Mouse (Mus musculus): ENCODE data around the gene Sh3pxd2a. TPM values are rescaled to one million over a fixed set of nuclear protein-coding genes. Genes with fewer than 3 reads are reported as not detected.
A peak's percentile ranks its signal among the peaks of the same experiment; 100 is the strongest.

Gene Sh3pxd2a
- polyA plus RNA-seq, 1 experiment, result 150 TPM

DNA sequence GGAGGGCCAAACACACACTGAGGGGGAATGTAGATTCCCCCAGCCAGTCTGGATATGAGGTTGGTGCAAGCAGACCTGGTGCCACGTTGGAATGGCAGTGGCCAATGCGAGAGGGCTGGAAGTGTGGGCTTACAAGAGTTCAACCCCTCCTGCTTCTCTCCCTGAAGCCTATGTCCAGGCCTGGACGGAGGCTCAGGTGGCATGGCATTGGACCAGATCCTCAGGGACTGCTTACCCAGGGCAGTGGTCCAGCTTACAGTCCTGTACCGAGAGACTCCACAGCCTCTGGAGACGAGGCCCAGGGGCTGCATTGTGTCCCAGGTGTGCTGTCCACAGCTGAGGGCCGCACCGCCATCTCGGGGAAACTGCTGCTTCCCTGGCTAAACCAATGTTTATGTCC is 218.7 kb downstream of the Sh3pxd2a start:
- Histone ChIP-seq H3K4me3 (ENCODE audit: insufficient read depth, low read length) (no peak overlapping the region), H3K4me1 (ENCODE audit: control insufficient read depth, insufficient read depth, low read length) (no peaks in the 10 kb centered on the region), H3K27ac (ENCODE audit: insufficient read depth, low read length) (no peak overlapping the region)
- TF ChIP-seq CTCF (IDR thresholded peaks at IDR 0.05; ENCODE audit: borderline replicate concordance, insufficient read depth, low read length), result no peak
- no peak for TF ChIP-seq POLR2A (IDR thresholded peaks at IDR 0.05; ENCODE audit: low read depth, low read length)

DNA sequence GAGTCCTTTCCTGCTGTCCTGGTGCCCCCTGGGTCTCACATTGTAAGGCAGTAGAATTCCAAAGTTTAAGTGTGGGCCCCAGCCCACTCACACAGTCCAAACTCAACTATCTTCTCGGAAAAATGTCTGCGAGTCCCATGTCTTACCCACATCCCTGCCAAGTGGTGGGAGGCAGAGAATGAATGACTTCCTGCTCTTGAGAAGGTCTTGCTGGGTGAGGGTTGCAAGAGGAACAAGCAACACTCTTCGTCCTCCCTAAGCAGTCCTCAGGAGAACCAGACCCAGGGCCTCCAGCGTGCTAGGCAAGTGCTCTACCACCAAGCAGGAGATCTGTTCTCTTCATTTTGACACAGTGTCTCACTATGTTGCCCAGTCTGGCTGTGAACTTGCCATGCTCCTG is 222.0 kb downstream of the Sh3pxd2a start:
- H3K4me3 ChIP-seq (ENCODE audit: insufficient read depth, low read length), result no peak overlapping the region
- H3K27ac ChIP-seq (ENCODE audit: insufficient read depth, low read length), result no peak overlapping the region
- no peaks in the 10 kb centered on the region for H3K4me1 ChIP-seq (ENCODE audit: control insufficient read depth, insufficient read depth, low read length)
- TF ChIP-seq CTCF (IDR thresholded peaks at IDR 0.05; ENCODE audit: borderline replicate concordance, insufficient read depth, low read length), result no peak
- TF ChIP-seq POLR2A (IDR thresholded peaks at IDR 0.05; ENCODE audit: low read depth, low read length), result no peak

DNA sequence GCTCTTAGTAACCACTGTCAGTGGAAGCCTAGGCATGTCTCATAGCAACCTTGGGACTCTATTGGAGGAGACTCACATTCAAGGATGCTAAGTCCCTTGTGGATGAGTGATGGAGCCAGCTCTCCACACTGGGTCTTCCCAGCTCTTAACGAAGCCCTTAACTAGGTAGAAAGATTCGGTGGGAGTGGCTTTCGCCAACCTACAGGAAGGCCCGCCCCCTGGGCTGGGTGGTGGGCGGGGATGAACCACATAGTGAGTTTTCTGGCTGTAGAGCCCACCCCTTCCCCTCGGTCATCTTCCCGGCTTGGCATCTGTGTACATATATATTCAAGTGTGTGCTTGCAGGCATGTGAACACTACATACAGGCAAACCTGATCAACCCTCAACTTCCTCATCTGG is 223.2 kb downstream of the Sh3pxd2a start:
- no peak for TF ChIP-seq POLR2A (IDR thresholded peaks at IDR 0.05; ENCODE audit: low read depth, low read length)
- TF ChIP-seq CTCF (IDR thresholded peaks at IDR 0.05; ENCODE audit: borderline replicate concordance, insufficient read depth, low read length), result no peak
- Histone ChIP-seq H3K4me1 (ENCODE audit: control insufficient read depth, insufficient read depth, low read length) (no peaks in the 10 kb centered on the region), H3K27ac (ENCODE audit: insufficient read depth, low read length) (no peak overlapping the region), H3K4me3 (ENCODE audit: insufficient read depth, low read length) (peak overlapping the region; percentile 18; the same call in 1 of the 2 replicates)

DNA sequence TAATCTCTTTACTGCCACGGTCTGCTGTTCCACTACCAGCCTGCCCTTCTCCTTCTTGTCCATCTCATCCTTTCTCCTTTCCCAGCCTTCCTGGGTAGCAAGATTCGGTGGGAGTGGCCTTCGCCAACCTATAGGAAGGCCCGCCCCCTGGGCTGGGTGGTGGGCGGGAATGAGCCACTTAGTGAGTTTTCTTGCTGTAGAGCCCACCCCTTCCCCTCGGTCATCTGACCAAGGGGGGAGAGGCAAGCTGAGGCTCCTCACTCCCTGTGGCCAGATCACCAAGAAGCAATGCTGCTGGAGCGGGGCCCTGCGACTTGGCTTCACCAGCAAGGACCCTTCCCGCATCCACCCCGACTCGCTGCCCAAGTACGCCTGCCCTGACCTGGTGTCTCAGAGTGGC is 224.1 kb downstream of the Sh3pxd2a start:
- Histone ChIP-seq H3K4me3 (ENCODE audit: insufficient read depth, low read length) (peak overlapping the region; percentile 18), H3K27ac (ENCODE audit: insufficient read depth, low read length) (no peak overlapping the region), H3K4me1 (ENCODE audit: control insufficient read depth, insufficient read depth, low read length) (no peaks in the 10 kb centered on the region)
- TF ChIP-seq CTCF (IDR thresholded peaks at IDR 0.05; ENCODE audit: borderline replicate concordance, insufficient read depth, low read length) (no peak), POLR2A (IDR thresholded peaks at IDR 0.05; ENCODE audit: low read depth, low read length) (peak; percentile 44)

DNA sequence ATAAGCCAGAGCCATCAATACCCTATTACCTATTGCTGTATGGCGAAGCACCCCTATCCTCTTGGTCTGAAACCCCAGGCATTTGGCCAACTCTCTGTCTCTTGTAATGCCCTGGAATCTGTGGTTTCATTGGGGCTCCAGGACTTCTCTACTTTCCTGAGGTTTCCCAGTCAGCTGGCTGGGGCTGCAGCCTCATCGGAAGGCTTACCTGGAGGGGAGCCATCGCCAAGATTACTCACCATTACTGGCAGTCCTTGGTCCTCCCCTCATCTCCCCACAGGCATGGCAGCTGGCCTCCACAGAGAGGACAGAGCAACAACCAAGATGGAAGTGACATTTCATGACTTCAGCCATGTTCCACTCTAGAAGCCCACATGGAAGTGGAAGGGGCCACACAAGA is 231.1 kb downstream of the Sh3pxd2a start:
- Histone ChIP-seq H3K4me1 (ENCODE audit: control insufficient read depth, insufficient read depth, low read length) (no peaks in the 10 kb centered on the region), H3K4me3 (ENCODE audit: insufficient read depth, low read length) (no peak overlapping the region), H3K27ac (ENCODE audit: insufficient read depth, low read length) (no peak overlapping the region)
- TF ChIP-seq POLR2A (IDR thresholded peaks at IDR 0.05; ENCODE audit: low read depth, low read length) (no peak), CTCF (IDR thresholded peaks at IDR 0.05; ENCODE audit: borderline replicate concordance, insufficient read depth, low read length) (no peak)

DNA sequence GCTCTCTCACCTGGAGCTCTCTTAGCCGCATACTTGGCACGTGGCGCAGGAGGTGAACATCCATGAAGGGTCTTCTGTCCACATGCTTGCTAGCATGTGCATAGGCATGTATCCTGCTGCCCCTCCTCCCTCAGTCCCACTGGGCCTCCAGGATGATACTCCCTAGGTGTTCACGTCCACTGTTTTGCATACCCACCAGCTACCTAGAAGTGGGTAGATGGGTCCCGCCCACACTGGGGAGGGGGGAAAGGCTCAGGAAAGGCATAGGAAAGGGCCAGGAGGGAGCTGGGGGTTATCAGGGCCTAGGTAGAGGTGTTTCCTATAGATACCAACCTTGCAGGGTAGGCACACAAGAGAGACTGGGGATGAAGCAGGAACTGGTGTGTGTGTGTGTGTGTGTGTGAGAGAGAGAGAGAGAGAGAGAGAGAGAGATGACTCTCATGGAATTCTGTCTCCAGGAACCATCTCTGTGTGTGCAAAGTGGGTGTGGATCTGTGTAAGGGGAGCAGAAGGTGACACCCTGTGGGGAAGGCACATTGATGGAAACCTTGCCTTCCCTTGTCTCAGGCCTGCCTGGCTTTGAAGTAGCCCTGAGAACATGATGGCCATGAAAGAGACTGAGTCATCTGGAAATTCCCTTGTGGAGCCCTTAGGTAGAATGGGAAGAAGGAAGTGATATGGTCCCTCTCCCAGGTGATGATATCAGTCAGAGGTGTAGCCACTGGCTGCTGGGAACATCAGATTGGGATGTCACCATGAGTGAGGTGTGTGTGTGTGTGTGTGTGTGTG is 231.9 kb downstream of the Sh3pxd2a start:
- no peak overlapping the region for H3K4me3 ChIP-seq (ENCODE audit: insufficient read depth, low read length)
- TF ChIP-seq POLR2A (IDR thresholded peaks at IDR 0.05; ENCODE audit: low read depth, low read length) (no peak), CTCF (IDR thresholded peaks at IDR 0.05; ENCODE audit: borderline replicate concordance, insufficient read depth, low read length) (no peak)

DNA sequence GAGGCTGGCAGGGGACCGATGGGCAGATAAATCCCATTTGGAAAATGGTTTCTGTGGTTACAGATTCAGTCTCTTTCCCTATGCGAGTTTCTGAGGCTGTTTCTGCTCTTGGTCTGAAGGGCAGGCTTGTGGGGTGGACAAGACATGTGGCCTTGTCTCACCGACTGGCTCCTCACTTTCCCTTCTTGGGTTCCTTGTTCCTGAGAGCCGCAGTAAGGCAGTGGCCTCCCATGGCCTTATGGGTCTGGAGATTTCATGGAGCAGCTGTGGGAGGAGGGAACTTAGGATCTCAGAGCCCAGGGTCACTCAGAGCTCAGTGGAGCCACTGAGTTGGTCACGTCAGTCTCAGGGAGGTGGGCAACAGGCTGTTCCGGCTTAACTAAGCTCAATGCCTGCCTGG is 232.8 kb downstream of the Sh3pxd2a start:
- Histone ChIP-seq H3K4me1 (ENCODE audit: control insufficient read depth, insufficient read depth, low read length) (no peaks in the 10 kb centered on the region), H3K4me3 (ENCODE audit: insufficient read depth, low read length) (no peak overlapping the region), H3K27ac (ENCODE audit: insufficient read depth, low read length) (no peak overlapping the region)
- TF ChIP-seq POLR2A (IDR thresholded peaks at IDR 0.05; ENCODE audit: low read depth, low read length) (no peak), CTCF (IDR thresholded peaks at IDR 0.05; ENCODE audit: borderline replicate concordance, insufficient read depth, low read length) (no peak)

More for the DNA sequence above, 231.9 kb downstream of the Sh3pxd2a start:
- Histone ChIP-seq H3K4me1 (ENCODE audit: control insufficient read depth, insufficient read depth, low read length) (no peaks in the 10 kb centered on the region), H3K27ac (ENCODE audit: insufficient read depth, low read length) (no peak overlapping the region)

DNA sequence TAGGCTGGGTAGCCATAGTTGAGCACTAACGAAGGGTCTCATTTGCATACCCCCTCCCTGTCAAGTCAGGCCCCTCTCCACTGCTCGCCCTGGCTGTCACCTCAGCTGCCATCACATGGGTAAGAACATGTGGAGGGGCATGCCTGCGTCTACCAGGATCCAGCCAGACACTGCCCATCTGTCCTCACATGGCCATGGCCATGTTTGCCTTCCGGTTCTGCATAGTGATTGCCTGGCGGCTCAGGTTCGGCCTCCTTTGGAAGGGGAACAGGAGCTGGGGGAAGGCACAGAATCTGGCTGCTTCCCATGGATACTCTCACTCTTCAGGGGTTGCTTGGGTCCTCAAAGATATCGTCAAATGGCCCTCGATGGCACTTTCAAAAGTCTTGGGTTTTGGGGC is 233.5 kb downstream of the Sh3pxd2a start:
- H3K4me3 ChIP-seq (ENCODE audit: insufficient read depth, low read length), result no peak overlapping the region
- no peaks in the 10 kb centered on the region for H3K4me1 ChIP-seq (ENCODE audit: control insufficient read depth, insufficient read depth, low read length)
- H3K27ac ChIP-seq (ENCODE audit: insufficient read depth, low read length), result no peak overlapping the region
- TF ChIP-seq POLR2A (IDR thresholded peaks at IDR 0.05; ENCODE audit: low read depth, low read length) (no peak), CTCF (IDR thresholded peaks at IDR 0.05; ENCODE audit: borderline replicate concordance, insufficient read depth, low read length) (no peak)

DNA sequence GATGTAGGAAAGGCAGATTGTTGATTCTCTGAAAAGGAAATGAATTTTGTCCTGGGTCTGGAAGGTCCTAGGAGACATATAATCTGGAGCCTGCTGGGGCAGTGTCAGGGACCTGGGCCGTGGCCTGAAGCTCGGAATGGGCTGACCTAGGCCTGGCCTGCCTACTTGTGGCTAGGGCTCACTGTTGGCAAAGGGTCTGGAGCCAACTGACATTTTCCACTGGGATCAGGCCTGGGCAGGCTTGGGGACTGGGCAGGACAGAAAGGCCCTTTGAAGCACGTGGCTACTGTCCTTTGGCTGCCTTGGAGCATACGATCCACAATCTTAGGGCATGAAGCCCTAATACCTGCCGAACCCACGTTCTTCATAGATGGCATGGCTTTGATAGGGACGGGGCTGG is 234.1 kb downstream of the Sh3pxd2a start:
- H3K4me3 ChIP-seq (ENCODE audit: insufficient read depth, low read length), result no peak overlapping the region
- no peaks in the 10 kb centered on the region for H3K4me1 ChIP-seq (ENCODE audit: control insufficient read depth, insufficient read depth, low read length)
- no peak for TF ChIP-seq CTCF (IDR thresholded peaks at IDR 0.05; ENCODE audit: borderline replicate concordance, insufficient read depth, low read length)
- no peak overlapping the region for H3K27ac ChIP-seq (ENCODE audit: insufficient read depth, low read length)

DNA sequence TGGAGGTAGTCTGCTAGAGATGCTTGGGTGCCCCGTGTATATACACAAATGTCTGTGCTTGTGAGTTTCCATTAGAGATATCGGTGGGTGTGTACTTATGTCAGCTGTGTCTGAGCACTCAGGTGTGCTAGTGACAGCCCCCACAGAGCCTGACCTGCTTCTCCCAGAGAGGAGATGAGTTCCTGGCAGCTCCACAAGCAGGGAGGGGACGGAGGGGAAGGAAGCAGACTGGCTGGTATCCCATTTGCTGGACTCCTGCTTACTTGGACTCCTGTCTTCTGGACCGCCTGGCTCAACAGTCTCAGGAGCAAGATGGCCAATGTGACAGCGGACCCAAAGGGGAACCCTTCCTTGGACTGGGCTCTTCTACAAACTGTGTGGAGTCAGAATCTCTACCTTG is 234.7 kb downstream of the Sh3pxd2a start:
- no peak for TF ChIP-seq POLR2A (IDR thresholded peaks at IDR 0.05; ENCODE audit: low read depth, low read length)
- no peak for TF ChIP-seq CTCF (IDR thresholded peaks at IDR 0.05; ENCODE audit: borderline replicate concordance, insufficient read depth, low read length)
- Histone ChIP-seq H3K4me1 (ENCODE audit: control insufficient read depth, insufficient read depth, low read length) (no peaks in the 10 kb centered on the region), H3K4me3 (ENCODE audit: insufficient read depth, low read length) (no peak overlapping the region), H3K27ac (ENCODE audit: insufficient read depth, low read length) (no peak overlapping the region)
